Mouse (Mus musculus) mesoderm, embryonic 11.5 days (tissue): ENCODE results near the gene Fry.
A peak's percentile ranks its signal among the peaks of the same experiment; 100 is the strongest.

Experiments used
- DNase-seq: peaks from one replicate; pipeline ENCODE4 v3.0.0-alpha.2; 2012; ENCODE audit warnings: low read depth, low spot score

Gene Fry

GRCm38 (mm10) chr5:150118455-150119241, at the start of gene Fry:
Fry (plus strand) TSS chr5:150118645.
- DNase-seq = peak; percentile 83

- DNase-seq = no peak
Observed at GRCm38 (mm10) chr5:150070086-150070485, 48.4 kb upstream of the Fry start.

GRCm38 (mm10) chr5:150071738-150072137, 46.7 kb upstream of the Fry start:
- no peak for DNase-seq

GRCm38 (mm10) chr5:150079866-150080797, 38.3 kb upstream of the Fry start:
- peak; percentile 51 for DNase-seq

GRCm38 (mm10) chr5:150082696-150083095, 35.7 kb upstream of the Fry start:
- no peak for DNase-seq

GRCm38 (mm10) chr5:150083190-150083589, 35.3 kb upstream of the Fry start:
- DNase-seq = no peak

DNA sequence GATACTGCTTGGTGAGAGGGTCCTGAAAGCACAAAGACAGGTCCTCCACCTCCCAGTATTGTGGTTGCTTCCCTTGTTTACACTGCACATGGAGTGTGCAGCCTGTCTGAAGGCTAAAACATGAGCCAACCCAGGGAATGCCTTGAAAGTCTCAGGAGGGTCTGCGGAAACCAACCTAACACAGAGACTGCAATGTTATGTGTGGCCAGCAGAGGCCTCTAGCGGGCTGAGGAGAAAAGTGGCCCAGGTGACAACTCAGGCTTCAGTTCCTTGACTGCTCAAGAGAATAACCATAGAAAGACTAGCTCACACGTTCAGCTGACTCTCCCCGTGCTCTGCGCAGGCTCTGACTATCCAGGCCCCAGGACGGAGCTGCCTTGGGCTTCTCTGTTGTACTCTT, 20.8 kb upstream of the Fry start:
- peak; percentile 63 for DNase-seq

GRCm38 (mm10) chr5:150098754-150099153, 19.7 kb upstream of the Fry start:
- no peak for DNase-seq

GRCm38 (mm10) chr5:150101789-150102188, 16.7 kb upstream of the Fry start:
- DNase-seq = no peak

DNA sequence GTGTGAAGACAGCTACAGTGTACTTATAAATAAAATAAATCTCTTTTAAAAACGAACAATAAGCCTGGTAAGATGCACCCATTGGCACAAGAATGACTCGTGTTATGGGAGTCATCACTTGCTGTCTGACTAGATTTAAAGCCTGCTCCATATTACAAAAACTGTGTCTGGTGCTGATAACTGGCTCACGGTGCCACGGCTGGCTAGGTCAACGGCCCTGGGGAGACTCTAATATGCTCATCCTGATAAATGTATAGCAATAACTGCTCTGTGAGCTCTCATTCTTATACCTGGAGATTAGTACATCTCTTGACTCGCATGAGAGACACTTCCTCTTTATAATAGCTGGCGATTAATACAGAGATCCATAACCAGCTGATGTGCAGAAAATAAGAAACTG, 12.1 kb upstream of the Fry start:
- DNase-seq = no peak

DNA sequence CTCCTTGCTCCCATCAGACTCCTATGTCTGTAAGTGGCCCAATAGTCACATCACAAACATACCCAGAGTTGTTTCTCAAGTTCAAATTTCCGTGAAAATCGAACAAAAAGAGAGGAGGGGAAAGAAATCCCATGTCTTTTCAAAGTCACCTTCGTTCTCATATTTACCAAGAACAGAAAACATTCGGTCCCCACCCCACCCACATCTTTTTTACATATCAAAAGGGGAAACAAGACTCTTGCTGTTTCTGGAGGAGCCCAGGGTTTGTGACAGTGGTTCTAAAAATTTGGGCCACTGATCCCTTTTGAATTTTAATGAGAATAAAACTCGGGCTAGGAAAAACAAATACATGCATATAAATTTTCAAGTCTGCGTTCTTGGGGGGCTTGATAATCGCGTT, 7.2 kb upstream of the Fry start:
- DNase-seq = no peak

DNA sequence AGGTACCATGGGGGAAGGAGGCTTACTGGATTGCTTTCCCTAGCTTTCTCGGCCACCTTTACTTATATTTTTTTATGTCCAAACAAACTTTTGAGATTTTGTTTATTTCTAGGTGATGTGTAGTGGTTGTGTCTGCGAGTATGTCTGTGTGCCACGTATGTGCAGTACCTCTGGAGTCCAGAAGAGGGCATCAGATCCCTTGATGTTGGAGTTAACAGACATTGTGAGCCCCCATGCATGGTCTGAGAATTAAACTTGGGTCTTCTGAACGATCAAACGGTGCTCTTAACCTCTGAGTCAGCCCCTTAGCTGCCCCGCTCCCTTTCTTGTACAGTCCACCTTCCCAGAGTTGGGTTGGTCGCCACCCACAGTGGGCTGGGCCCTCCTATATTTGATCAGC, 4.4 kb upstream of the Fry start:
- no peak for DNase-seq

DNA sequence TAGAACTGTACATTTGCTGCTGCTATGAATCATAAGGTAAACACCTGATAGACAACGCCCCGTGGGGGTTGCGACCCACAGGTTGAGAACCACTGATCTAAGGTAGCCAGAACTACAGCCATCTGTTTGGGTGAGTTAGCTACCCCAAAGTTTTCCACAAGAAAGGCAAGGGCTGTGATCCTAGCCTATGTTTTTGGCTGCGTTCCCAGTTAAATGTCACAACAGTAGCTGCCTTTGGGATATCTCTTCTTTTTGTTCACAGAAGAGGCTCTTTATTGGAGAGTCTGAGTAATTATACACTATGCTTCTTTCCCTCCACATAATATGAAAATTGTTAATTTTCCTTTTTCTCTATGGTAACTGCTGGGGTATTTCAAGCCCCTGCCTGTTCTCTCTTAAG, 3.7 kb upstream of the Fry start:
- DNase-seq = no peak

DNA sequence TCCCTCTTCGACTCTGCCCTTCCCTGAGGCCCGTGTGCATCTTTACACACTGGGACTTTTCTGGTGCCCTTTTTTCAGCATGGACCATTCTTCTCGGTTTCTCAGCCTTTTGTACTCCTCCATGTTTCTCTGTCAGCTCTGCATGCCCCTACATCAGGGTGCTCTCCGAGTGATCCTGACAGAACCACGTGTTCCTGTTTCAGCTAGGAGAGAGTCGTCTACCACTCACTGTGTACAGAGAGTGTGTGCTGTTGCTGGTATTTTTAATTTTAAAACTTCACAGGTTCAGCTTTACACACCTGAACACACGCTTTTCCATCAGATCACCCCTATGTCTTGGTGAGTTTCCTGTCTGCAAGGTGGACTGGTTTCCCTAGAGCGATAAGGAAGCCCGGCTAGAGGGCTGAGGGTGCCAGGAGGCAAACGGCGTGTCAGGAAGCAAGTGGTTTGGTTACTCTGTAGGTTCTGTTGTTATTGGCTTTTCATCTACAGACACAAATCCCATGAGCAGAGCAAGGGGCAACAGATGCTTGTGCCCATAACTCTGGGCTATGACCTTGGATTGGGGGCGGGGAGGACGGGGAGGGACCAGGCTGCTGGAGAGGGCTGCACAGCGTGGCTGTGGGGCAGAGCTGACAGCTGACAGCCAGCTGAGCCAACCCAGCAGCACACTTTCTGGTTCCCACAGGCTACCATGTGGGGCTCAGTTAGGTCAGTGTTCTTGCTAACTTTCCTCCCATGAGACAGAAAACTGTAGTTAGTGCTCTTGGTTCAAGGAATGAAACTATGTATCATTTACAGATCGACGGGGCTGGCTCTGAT, 3.0 kb upstream of the Fry start:
- DNase-seq = peak; percentile 63

DNA sequence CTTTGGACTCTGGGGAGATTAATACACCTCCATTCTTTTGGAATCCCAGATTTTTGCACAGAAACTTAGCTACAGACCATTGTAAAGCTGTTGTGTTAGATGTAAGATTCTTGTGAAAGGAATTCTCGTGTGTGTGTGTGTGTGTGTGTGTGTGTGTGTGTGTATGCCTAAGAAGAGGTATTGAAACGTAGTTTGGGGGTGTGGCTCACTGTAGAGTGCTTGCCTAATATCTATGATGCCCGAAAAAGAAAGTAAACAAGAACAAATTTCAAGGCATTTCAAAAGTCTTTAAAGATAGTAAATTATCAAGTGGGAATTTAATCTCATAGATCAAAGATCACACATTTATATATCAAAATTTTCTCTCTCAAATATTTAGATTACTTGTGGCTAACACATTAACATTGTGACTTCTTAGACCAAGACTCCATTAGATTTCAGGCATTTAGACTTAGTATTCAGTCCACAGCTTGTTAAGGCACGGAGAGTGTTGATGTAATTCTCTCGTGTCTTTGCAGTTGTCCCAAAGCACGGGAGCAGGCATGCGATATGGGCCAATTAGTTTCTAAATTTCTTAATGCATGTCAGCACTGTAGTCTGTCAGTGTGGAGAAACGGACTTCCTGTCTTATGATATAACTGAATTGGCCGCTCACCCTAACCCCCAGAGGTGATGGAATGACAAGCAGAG, 2.1 kb upstream of the Fry start:
- DNase-seq = no peak

- no peak for DNase-seq
Observed at GRCm38 (mm10) chr5:150116906-150117216, 1.6 kb upstream of the Fry start.

DNA sequence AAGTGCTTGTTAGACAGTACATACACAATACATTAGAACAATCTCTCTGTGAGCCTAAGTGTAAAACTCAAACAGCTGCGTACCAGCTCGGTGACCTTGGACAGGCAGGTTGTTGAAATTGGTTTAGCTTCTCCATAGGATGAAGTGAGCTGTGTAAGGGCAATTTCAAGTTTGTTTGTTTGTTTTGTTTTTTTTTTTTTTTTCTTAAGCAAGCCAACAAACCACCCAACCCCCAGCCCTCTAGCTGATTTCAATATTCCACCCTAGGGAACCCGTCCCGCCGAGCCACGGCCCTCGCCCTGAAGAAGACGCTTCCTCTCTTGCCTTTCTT, 356 bp upstream of the Fry start:
- no peak for DNase-seq

DNA sequence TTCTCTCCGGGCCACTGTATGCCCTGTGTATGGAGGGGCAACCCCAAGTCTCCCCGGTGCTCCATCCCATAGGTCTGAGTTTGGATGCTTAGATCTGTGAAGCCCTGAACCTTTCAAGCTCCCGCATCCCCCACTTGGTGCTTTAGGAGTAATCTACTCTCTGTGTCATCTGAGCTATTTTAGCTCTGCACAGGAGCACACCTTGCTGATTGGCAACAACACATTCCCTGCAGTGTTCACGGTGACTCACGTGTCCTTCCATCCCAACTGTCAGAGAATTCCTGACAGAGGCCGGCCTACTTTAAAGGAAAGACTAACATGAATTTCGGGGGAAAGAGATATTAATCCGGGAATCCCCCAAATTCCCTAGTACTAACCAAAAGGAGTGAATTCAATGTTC, 2.2 kb downstream of the Fry start:
- no peak for DNase-seq

DNA sequence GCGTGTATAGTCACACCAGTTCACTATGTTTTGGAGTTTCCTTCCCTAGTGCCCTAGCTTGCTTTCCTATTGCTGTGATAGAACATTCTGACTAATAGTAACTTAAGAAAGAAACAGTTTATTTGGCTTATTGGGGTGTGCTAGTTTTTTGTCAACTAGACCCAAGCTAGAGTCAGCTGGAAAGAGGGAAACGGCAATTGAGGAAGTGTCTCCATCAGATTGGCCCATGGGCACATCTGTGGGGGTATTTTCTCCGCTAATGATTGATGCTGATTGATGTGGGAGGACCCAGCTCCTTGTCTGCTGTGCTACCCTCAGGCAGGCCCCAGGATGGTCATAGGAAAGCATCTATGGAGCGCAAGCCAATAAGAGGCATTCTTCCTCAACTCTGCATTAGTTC, 3.6 kb downstream of the Fry start:
- no peak for DNase-seq

DNA sequence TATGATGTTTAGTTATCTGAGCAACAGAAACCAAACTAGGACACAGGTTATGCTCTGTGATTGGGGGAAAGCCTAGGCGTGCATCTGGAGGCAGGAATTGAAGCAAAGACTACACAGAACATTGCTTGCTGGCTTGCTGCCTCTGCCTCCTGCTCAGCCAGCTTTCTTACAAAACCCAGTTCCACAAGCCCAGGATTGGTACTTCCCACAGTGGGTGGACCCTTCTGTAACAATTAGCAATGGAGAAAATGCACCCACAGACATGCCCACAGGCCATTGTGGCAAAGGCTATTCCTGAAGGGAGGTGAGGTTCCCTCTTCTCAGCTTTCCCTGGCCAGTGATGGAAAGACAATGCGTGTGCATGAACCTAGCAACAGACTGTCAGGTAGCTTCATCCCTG, 4.1 kb downstream of the Fry start:
- no peak for DNase-seq

DNA sequence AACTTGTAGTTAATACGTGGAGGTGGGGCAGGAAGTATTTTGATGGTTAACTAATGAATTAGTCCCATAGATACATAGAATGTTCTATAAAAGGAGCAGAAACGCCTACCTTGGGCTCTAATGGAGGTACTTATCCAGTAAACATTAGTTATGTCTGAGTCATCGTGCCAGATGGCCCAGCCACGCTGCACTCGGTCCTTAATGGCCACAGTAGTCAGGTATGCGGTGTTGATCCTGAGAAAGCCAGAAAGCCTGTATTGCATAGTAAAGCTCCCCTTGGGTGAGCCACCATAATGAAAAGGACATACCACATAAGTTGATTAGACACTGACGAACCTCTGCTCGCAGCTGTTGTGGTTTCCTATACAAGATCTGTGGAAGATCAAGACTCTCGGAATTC, 7.5 kb downstream of the Fry start:
- DNase-seq = no peak

GRCm38 (mm10) chr5:150128432-150128831, 10.0 kb downstream of the Fry start:
- no peak for DNase-seq
